Mouse (Mus musculus): ENCODE results near the gene Pam.

DNA sequence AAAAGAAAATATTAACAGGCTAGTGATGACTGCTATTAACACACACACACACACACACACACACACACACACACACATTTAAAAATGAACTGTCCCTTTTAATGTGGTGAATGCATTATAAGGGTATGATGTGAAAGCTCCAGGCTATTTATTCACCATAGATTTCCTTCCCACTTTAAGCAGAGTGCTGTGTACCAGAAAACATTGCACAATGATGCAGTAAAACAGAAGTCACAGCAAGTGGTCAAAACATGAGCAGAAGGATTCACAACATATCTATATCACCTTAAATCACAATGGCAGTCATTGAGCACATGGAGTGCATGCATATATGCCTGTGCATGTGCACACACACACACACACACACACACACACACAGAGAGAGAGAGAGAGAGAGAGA, 160.5 kb downstream of the Pam start:
- no peak for TF ChIP-seq POLR2A (IDR thresholded peaks at IDR 0.05; ENCODE audit: low read depth, low read length)
- TF ChIP-seq CTCF (conservative IDR thresholded peaks at IDR 0.05; ENCODE audit: insufficient read depth, insufficient read length, low read depth, low read length), result no peak

All from kidney, adult 2 months (tissue).